Mouse (Mus musculus) E14TG2a.4 (cell line): ENCODE data around the gene Xpo5.

Experiments
- H3K27me3 ChIP-seq: 2 replicates; pipeline ENCODE4 v1.6.1; 2014; ENCODE audit warnings: low read length, control low read depth; ENCODE audit not compliant: insufficient read depth
- H3K36me3 ChIP-seq: 2 replicates; pipeline ENCODE4 v1.6.1; 2014; ENCODE audit warnings: low read length, control low read depth; ENCODE audit not compliant: insufficient read depth
- H3K4me1 ChIP-seq: replicated peaks from 2 replicates; pipeline ENCODE4 v1.6.1; 2014; ENCODE audit warnings: low read depth, low read length, control low read depth
- H3K4me3 ChIP-seq: replicated peaks from 2 replicates; pipeline ENCODE4 v1.5.1; 2014; ENCODE audit warnings: mild to moderate bottlenecking, low read length
- H3K9me3 ChIP-seq: 2 replicates; pipeline ENCODE4 v1.6.1; 2014; ENCODE audit warnings: low read length, control low read depth
- CTCF ChIP-seq: conservative IDR thresholded peaks from 2 replicates; pipeline ENCODE4 v1.5.1; 2014; ENCODE audit warnings: low read length
- NANOG ChIP-seq: IDR thresholded peaks from 2 replicates; pipeline ENCODE4 v1.6.1; 2014; ENCODE audit warnings: borderline replicate concordance, low read length, mixed read lengths
- POU5F1 ChIP-seq: IDR thresholded peaks from 2 replicates; pipeline ENCODE4 v1.6.1; 2014; ENCODE audit warnings: low read length, borderline replicate concordance

Xpo5 gene

DNA sequence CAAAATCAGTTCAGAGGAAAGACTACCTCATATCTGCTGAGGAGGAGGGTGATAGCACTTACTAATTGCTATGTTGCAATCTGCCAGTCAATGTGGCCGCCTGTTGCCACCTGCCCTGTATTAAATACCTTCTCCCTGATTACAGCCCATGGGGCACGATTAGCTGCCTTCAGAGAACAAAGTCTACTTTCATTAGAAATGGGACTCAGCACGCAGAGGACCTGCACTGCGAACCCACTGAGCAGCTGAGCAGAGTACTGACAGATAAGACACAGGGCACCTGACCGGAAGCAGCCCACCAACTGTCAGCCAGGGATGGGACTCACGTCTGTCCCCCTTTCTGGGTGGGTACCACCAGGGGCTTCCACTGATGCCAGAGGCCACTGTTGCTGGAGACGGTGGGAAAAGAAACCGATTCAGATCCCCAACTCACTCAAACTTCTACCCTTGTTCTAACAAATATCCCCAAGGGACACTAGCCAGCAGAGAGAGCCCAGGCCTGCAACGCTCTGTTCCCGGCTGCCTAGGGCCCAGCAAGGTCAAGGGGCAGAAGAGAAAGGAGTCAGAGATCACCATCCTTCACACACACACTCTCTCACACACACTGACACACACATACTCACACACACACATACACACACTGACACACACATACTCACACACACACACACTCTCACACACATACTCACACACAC, 65.6 kb downstream of the Xpo5 start:
- Histone ChIP-seq H3K36me3 (peaks cover 92% of the 10 kb centered on the region), H3K4me1 (peaks cover 82% of the 10 kb centered on the region), H3K9me3 (no peaks in the 10 kb centered on the region), H3K4me3 (no peak overlapping the region), H3K27me3 (no peaks in the 10 kb centered on the region)
- TF ChIP-seq NANOG = no peak
- no peak for TF ChIP-seq CTCF
- no peak for TF ChIP-seq POU5F1

DNA sequence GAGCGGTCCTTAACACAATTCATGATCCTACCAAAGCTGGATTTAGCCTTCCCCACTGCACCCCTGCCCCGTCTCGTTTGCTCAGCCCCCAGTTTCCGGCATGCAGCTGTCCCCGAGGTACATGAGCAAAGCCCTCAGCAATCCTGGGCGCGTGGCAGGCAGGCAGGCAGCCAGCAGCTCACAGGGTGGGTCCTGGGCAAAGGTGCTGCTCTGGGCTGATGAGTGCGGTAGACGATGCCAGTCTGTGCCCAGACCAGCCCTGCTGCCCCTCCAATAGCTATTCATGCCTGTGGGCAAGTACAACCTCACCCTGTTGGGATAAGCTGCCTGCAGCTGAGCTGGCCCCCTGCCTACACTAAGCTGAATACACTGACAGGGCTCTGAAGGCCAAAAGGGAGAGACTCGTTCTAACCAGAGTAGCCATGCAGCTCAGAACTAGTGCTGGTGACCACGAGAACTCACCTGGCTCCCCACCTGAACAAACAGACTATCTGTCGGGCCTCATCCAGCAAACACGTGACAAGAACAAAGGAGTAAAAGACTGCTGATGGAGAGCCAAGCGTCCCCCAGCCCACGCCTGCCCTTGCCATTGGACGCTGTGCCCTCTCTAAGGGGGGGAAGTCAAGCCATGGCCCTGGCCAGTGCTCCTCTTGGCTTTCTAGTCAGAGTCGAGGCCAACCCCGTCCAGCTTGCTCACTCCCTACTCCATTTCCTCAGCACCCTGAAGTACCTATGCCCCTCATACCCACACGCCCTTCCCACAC, 67.4 kb downstream of the Xpo5 start:
- Histone ChIP-seq H3K27me3 (no peaks in the 10 kb centered on the region), H3K36me3 (peaks cover 91% of the 10 kb centered on the region), H3K9me3 (no peaks in the 10 kb centered on the region), H3K4me1 (peaks cover 93% of the 10 kb centered on the region), H3K4me3 (no peak overlapping the region; the same call in 1 of the 2 replicates)
- TF ChIP-seq NANOG (no peak), POU5F1 (no peak), CTCF (no peak)

DNA sequence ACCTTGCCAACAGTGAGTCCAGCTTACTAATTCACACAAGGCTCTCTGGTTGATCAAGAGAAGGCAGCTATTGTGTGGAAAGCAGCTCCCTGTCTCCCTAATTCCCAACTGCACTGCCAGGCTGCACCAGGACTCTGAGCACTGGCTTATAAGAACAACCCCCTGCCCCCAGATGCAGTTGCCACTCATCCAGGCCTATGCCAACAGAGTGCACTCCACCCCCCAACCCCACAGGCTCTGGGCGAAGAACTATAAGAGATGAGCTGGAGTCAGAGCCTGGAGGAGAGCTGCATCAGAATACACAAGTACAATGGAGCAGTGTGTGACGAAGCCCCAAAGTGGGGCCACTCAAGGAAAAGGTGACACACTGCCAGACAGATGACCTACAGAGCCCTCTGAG, 69.5 kb downstream of the Xpo5 start:
- Histone ChIP-seq H3K4me3 (no peak overlapping the region), H3K27me3 (no peaks in the 10 kb centered on the region), H3K36me3 (peaks cover 91% of the 10 kb centered on the region), H3K9me3 (no peaks in the 10 kb centered on the region), H3K4me1 (peaks cover 87% of the 10 kb centered on the region)
- TF ChIP-seq CTCF (no peak), POU5F1 (no peak), NANOG (no peak)

DNA sequence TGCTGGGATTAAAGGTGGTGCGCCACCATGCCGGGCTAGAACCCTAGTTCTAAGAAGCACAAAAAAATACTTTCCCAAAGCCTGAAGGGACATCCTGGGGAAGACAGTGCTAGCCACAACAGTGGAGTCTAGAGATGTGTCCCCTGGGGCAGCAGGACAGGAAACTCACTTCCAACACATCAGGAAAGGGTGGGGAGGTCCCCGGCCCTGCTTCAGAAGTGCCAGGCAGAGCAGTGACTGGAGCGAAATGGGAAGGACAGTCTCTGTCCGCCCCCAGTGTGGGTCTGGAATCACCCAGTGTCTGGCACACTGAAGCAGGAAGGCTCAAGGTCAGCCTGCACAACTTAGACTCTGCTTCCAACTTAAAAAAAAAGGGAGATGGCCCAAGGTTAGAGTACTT, 70.1 kb downstream of the Xpo5 start:
- no peaks in the 10 kb centered on the region for H3K27me3 ChIP-seq

DNA sequence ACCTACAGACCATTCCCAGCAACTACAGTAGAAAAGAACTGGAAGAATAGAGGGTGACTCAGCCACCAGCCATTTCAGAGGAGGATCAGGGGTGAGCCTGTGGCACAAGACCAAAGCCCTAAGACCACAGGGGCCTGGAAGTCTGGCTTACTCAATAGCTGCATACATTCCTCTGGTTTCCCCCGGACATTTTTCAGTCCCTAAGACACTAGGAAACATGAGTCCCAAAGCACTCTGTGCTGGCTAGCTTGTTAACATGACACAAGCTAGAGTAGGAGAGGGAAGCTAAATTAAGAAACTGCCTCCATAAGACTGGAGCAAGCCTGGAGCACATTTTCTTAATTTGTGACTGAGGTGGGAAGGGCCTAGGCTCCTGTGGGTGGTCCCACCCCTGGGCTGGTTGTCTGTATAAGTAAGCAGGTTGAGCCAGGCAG, 71.2 kb downstream of the Xpo5 start:
- peaks cover 95% of the 10 kb centered on the region for H3K36me3 ChIP-seq
- H3K9me3 ChIP-seq = no peaks in the 10 kb centered on the region
- no peak for TF ChIP-seq NANOG
- TF ChIP-seq POU5F1 = no peak
- TF ChIP-seq CTCF = no peak
- H3K4me3 ChIP-seq = no peak overlapping the region
- no peaks in the 10 kb centered on the region for H3K27me3 ChIP-seq
- peaks cover 91% of the 10 kb centered on the region for H3K4me1 ChIP-seq

More for the DNA sequence above, 70.1 kb downstream of the Xpo5 start:
- Histone ChIP-seq H3K9me3 (no peaks in the 10 kb centered on the region), H3K4me3 (no peak overlapping the region), H3K4me1 (peaks cover 87% of the 10 kb centered on the region), H3K36me3 (peaks cover 91% of the 10 kb centered on the region)
- no peak for TF ChIP-seq POU5F1
- no peak for TF ChIP-seq CTCF
- no peak for TF ChIP-seq NANOG

DNA sequence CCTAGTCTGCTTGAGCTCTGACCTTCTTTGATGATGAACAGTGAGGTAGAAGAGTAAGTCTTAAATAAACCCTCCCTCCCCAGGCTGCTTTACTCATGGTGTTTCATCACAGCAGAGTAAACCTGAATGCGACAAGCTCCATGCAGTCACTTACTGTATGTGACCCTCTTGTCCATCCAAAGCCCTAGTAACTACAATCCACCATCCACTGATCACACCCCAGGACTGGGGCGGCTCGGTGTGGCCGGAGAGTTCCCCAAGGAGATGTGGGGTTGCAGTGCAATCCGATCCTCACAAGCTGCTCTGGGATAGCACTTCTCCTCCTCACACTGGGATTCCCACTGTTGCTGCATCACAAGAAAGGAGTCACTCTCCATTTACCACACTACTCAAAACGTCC, 71.9 kb downstream of the Xpo5 start:
- Histone ChIP-seq H3K4me1 (peaks cover 93% of the 10 kb centered on the region), H3K36me3 (peaks cover 95% of the 10 kb centered on the region), H3K9me3 (no peaks in the 10 kb centered on the region), H3K27me3 (no peaks in the 10 kb centered on the region), H3K4me3 (no peak overlapping the region)
- TF ChIP-seq NANOG = no peak
- no peak for TF ChIP-seq POU5F1
- TF ChIP-seq CTCF = no peak

DNA sequence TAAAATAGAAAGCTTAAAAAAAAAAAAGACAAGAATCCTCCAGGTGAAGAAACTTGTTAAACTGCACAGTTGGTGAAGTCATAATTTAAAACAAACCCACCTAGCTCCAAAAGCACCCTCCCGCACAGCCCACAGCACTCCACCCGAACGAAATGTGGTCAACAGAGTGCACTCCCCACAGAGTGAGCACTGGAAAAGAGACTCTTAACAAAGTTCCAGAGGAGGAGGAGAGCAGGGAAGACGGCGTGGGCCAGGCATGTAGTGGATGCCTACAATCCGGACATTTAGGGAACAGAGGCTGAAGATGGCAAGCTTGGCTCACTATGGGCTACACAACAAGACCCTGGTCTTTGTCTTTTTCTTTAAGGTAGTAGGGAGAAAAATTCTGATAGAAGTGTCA, 72.5 kb downstream of the Xpo5 start:
- Histone ChIP-seq H3K4me1 (peaks cover 89% of the 10 kb centered on the region), H3K4me3 (no peak overlapping the region), H3K36me3 (peaks cover 95% of the 10 kb centered on the region), H3K9me3 (no peaks in the 10 kb centered on the region), H3K27me3 (no peaks in the 10 kb centered on the region)
- TF ChIP-seq POU5F1 (no peak), NANOG (no peak), CTCF (no peak)

DNA sequence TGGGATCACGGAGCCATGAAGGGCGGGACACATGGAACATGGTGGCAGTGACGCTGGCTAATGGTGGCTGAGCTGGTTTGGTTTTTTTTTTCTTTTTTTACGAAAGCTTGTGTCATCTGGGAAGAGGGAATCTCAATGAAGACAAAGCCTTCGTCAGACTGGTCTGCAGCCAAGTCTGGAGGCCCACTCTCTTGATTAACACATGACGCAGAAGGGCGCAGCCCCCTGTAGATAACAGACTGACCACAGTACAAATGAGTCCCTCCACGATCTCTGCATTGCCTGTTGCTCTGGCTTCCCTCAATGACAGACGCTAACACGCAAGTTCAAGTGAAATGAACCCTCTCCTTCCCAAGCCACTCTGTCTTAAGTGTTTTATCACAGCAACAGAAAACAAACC, 72.9 kb downstream of the Xpo5 start:
- H3K27me3 ChIP-seq = no peaks in the 10 kb centered on the region
- peaks cover 95% of the 10 kb centered on the region for H3K36me3 ChIP-seq
- peaks cover 89% of the 10 kb centered on the region for H3K4me1 ChIP-seq
- H3K4me3 ChIP-seq = no peak overlapping the region
- TF ChIP-seq POU5F1 = no peak
- TF ChIP-seq NANOG = no peak
- no peak for TF ChIP-seq CTCF
- H3K9me3 ChIP-seq = no peaks in the 10 kb centered on the region
